Mouse (Mus musculus) ES-Bruce4 (cell line): ENCODE measurements around the gene Cryl1.

ENCODE experiments used
- CTCF ChIP-seq: IDR thresholded peaks from one replicate; pipeline ENCODE4 v1.8.1; 2011; ENCODE audit warnings: low read depth, low read length
- POLR2A ChIP-seq: IDR thresholded peaks from one replicate; pipeline ENCODE4 v1.8.1; 2011; ENCODE audit warnings: low read length; ENCODE audit not compliant: insufficient read depth

- no peak for TF ChIP-seq CTCF
- TF ChIP-seq POLR2A, result no peak
Measured at GRCm38 (mm10) chr14:57397221-57397620, 1.1 kb downstream of the Cryl1 start.
